Mouse (Mus musculus): ENCODE measurements around the gene Pde11a.

Gene Pde11a

DNA sequence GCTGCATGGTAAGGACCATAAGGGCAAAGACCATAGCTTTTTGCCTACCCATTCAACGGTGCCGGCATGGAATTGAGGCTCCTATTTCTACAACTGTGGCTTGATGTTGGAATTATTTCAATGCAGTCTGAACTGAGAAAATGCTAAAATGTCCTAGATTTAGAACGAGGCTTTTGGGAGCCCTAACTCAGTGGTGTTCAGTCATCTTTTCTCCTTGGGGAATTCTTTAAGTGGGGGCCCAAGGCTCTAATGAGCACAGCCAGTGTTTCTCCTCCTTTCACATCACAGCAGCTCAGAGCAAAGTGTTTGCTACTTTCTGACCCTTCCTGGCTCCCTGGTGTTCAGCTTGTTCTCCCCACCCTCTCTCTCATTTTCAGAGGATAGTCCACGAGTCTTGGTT is 175.8 kb downstream of the Pde11a start:
- DNase-seq (ENCODE audit: low spot score): no peak

- DNase-seq (ENCODE audit: low spot score): no peak
These were observed 179.6 kb downstream of the Pde11a start for GRCm38 (mm10) chr2:76158973-76159372.

DNA sequence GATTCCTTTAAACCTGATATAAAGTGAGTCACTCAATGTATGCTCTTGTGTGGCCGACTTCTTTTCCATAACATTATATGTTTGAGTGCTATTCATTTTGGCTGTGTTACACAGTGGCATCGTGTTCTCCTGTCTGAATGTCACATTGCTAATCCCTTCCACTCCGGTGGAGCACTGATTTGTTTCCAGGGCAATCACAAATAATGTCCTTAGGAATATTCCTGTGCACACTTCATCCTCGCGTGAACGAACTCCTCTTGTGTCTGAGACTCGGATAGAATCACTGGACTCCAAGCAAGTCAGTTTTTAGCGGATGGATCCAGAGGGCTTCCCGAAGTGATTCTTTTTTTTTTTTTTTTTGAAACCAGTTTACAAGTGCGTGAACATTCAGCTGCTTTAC is 197.4 kb downstream of the Pde11a start:
- no peak for DNase-seq (ENCODE audit: low spot score)

DNA sequence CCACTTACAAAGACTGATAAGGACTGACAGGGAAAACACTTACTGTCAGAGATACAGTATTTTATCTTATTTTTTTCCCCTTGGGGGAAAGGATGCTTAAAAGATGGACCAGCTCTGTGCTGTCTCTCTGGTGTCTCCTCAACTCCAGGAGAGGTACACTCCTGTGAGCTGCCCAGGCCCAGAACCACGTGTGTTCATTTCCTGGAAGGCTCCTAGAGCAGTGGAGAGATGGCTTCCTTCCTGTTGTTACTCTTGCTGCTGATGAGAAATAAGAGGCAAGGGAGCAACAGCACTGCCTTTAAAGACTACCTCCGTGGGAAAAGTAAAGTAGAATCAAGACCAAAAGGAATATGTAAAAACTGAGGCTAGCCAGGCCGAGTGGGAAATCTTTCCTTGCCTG is 205.6 kb downstream of the Pde11a start:
- DNase-seq (ENCODE audit: low spot score): peak; percentile 8

GRCm38 (mm10) chr2:76129933-76130627 is 208.5 kb downstream of the Pde11a start:
- DNase-seq (ENCODE audit: low spot score): no peak

DNA sequence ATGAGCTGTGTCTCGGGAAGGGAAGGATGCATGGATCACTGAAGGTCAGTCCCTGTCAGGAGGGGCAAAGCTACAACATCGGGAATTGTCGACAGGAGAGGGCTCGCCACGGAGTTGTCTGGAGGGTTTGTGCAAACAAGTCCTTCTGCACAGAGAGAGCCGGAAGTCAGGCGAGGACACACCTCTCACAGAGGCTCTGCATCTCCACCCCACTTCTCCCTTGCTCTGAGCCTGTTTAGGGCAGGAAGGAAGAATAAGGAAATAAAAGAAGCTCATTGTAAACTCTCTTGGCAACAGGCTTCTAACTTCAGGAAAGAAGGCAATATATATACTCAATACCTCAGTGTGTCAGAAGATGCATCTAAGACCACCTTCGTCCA is 209.5 kb downstream of the Pde11a start:
- peak; percentile 22 for DNase-seq (ENCODE audit: low spot score)

DNA sequence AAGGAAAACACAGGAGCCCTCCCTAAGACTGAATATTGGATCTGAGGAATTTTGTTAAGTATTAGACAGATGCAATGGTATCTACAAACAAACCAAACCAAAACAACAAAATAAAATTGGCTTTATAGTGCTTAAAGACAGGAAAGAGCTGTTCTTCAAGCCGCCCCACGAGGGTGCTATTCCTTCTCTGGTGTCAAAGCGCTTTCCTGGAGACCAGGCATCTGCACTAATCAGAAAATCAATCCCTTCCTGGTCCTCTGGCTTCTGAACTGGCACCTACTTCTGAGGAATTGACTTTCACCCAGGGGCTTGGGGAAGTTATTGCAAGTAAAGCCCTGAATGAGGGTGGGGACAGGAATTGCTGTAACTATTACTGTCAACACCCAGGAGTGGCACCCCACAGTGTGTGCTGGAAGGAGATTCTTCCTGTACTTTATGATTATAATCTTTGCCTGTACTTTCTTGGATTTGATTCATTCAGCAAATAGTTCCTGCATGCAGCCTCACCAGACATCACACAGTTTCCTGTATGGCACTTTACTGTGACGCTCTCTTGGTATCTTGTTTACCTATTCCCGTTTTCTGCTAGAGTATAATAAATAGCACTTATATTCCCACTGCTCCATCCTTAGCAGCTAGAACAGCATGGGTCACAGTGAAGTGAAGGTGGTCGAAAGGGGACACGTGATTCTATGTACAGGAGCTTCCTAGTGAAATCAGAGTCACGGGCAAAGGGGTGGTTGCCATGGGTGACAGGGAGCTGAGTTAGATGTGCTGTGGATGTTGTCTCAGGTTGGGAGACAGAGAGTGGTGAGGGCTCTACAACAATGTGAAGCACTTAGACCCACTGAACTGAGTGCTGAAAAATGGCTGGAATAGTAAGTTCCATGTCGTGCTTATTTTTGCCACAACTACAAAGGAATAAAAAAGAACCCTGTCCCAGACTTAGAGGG is 210.2 kb downstream of the Pde11a start:
- DNase-seq (ENCODE audit: low spot score): peak; percentile 32

DNA sequence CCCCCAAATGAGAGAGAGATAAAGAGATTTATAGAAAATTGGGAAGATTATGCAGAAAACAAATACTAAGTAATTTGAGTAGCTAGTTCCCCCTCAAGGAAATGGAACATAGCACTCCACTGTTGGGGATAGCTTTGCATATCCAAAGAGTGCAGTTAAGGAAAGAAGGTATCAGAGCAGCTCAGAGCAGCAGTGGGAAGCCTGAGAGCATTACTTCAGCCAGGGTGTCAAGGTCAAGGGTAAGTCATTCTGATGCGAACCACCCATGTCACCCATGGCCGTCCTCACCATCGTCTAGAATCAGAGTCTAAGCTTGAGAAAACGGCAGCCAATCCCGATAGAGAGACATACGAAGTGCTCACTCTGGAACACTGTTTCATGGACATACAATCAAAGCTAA is 211.9 kb downstream of the Pde11a start:
- no peak for DNase-seq (ENCODE audit: low spot score)

DNA sequence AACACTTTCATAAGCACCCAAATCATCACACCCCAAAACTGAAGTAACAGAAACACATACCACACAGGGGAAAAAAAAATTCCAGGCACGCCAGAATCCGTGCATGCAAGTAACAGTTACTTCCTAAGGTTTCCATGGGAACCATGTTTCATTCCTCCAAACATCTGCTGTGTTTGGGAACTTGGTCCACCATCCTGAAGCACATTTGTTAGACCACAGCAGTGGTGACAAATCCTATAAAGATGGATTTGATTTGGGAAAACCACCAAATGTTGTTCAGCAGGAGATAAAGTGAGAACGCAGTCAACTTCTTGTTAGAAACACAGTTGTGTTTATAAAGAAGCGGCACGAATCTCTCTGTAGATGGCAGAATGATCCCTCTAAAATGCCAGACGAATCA is 213.8 kb downstream of the Pde11a start:
- DNase-seq (ENCODE audit: low spot score): no peak

GRCm38 (mm10) chr2:76122167-76122566 is 216.4 kb downstream of the Pde11a start:
- DNase-seq (ENCODE audit: low spot score): no peak

- DNase-seq (ENCODE audit: low spot score): no peak
These were observed 218.7 kb downstream of the Pde11a start for GRCm38 (mm10) chr2:76119848-76120247.

DNA sequence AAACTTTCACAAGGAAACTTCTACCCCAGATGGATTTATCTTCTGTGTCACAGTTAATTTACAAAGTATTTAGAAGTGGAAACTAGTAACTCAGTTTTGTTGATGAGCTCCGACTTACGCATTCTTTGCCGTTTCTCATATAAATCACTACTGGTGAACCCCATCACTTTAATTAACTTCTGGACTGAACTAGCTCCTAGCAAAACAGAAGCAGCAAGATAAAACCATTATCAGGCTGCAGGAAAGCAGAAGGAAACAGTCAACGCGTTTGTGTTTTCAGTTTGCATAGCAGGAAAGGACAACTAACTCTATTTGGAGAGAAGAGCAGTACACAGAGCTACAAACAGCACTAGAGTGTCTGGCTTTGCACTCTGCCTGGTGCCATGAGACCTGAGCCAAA is 220.1 kb downstream of the Pde11a start:
- DNase-seq (ENCODE audit: low spot score): no peak

- no peak for DNase-seq (ENCODE audit: low spot score)
These were observed 221.4 kb downstream of the Pde11a start for GRCm38 (mm10) chr2:76117219-76117618.

GRCm38 (mm10) chr2:76115696-76116095 is 222.9 kb downstream of the Pde11a start:
- DNase-seq (ENCODE audit: low spot score): peak; percentile 22

GRCm38 (mm10) chr2:76114734-76115133 is 223.8 kb downstream of the Pde11a start:
- peak; percentile 43 for DNase-seq (ENCODE audit: low spot score)

DNA sequence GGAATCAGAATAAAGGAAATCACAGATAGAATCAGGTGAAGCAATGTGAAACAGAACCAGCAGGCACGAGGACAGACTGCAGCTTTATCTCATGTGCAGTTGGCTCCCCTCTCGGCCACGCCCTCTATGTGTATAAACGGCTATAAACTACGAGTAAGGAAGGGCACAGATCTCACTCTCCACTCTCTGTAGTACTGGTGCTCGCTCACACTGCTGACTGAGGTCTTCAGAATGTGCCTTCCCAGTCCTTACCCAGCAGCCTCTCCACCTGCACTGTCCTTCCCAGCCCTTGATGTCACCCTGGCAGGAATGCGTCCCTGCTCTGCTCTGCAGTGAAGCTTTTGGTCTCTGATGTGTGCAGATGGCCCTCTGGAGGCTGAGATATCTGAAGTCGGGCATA is 228.9 kb downstream of the Pde11a start:
- DNase-seq (ENCODE audit: low spot score): no peak

GRCm38 (mm10) chr2:76101889-76102602 is 236.5 kb downstream of the Pde11a start:
- no peak for DNase-seq (ENCODE audit: low spot score)

GRCm38 (mm10) chr2:76100597-76100996 is 238.0 kb downstream of the Pde11a start:
- DNase-seq (ENCODE audit: low spot score): no peak

DNA sequence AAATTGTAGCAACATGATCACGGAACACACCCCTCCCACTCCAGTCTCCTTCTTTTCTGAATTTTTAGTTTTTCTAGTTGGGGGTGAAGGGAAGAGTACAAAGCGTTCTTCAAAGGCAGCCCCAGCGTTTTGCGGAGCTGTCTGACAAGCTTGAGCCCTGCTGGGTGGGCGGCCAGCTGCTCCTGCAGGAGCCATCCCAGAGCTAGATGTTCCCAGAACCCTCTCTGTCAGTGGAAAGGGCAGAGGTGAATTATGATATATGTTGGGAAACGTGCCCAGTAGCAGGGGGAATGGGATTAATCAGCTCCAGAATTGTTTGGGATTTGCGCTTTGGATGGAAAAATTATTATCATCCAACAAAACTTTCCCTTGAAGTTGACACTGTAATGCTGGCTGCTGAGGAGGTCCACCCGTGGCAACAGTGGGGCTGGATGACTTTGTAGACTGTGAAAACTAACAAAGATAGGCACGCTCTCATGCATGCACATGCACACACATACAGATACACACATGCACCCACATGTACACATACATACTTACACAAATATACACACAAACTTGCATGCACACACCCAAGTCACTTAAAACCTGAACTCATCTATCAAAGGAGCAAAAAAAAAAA is 238.7 kb downstream of the Pde11a start:
- DNase-seq (ENCODE audit: low spot score): no peak

DNA sequence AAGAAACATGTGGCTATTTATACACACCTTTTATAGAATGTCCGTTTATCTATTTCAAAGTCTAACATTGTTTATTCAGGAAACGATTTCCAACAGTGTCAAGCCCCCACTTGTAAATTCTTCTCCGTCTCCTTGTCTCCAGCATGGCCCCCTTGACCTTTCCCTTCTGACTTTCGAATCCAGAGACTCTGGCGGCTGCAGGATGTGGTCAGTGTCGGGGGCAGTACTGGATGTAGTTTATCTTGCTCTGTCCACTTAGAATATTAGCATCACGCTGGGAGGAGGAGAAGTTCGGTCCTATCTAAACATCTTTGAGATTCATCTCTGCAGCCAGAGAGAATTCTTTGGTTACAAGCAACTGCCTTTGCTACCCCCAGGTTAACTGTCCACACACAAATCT is 240.2 kb downstream of the Pde11a start:
- DNase-seq (ENCODE audit: low spot score): no peak

- DNase-seq (ENCODE audit: low spot score): no peak
These were observed 240.7 kb downstream of the Pde11a start for GRCm38 (mm10) chr2:76097847-76098246.

DNA sequence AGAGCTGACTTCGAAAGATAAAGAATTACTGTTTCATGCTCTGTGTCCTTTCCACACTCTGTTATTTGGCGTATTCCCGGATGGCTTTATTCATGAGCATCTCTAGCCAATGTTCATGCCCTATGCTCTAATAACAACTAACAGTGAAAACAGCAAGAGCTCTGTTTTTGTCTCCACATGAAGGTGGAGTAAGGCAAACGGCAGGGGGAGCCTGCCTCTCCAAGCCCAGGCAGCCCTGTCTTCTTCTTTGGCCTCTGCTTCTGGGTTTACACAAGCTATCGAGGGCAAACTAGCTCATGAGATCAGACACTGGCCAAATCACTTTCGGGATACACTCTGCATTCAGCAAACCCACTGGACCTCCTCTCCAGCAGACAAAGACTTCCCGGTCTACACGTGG is 241.3 kb downstream of the Pde11a start:
- DNase-seq (ENCODE audit: low spot score): no peak
